Mouse (Mus musculus): Measurements from ENCODE around the gene Prss3. TPM values are rescaled to one million over a fixed set of nuclear protein-coding genes. Genes with fewer than 3 reads are reported as not detected.
"Not testable (repeated sequence)": the region's sequence is repeated elsewhere in the genome, so short reads cannot be mapped to it uniquely, and the experiment has no call there.

The Prss3 gene
- polyA plus RNA-seq (2012; rRNA removed): 0.20 and 0.31 TPM in 2 replicates

GRCm38 (mm10) chr6:41377578-41377977 is at the start of gene Prss3:
TSS of gene Prss3 (minus strand) at chr6:41377678.
- not testable (repeated sequence) for H3K27me3 ChIP-seq (ENCODE audit: control insufficient read depth, insufficient read depth, low read length); DNase-seq; H3K36me3 ChIP-seq (ENCODE audit: control insufficient read depth, insufficient read depth, low read length); H3K27ac ChIP-seq (ENCODE audit: control insufficient read depth, insufficient read depth, low read length); H3K4me1 ChIP-seq (replicated peaks; ENCODE audit: control insufficient read depth, insufficient read depth, low read length); H3K4me3 ChIP-seq (ENCODE audit: control insufficient read depth, insufficient read depth, low read length)

GRCm38 (mm10) chr6:41392056-41392455 is 14.6 kb upstream of the Prss3 start, which contains the start of gene Gm5771:
TSS of gene Gm5771 (plus strand) at chr6:41392356.
- DNase-seq; H3K4me3 ChIP-seq (ENCODE audit: control insufficient read depth, insufficient read depth, low read length): not testable (repeated sequence)

GRCm38 (mm10) chr6:41391640-41392039 is 14.2 kb upstream of the Prss3 start:
- H3K4me3 ChIP-seq (ENCODE audit: control insufficient read depth, insufficient read depth, low read length); H3K27ac ChIP-seq (ENCODE audit: control insufficient read depth, insufficient read depth, low read length); H3K4me1 ChIP-seq (replicated peaks; ENCODE audit: control insufficient read depth, insufficient read depth, low read length); H3K27me3 ChIP-seq (ENCODE audit: control insufficient read depth, insufficient read depth, low read length); H3K36me3 ChIP-seq (ENCODE audit: control insufficient read depth, insufficient read depth, low read length); DNase-seq: not testable (repeated sequence)
- 94% methylated on average over 1 of the region's 1 CpGs for WGBS

More at GRCm38 (mm10) chr6:41392056-41392455, 14.6 kb upstream of the Prss3 start, which contains the start of gene Gm5771:
- H3K4me1 ChIP-seq (replicated peaks; ENCODE audit: control insufficient read depth, insufficient read depth, low read length); H3K27ac ChIP-seq (ENCODE audit: control insufficient read depth, insufficient read depth, low read length); H3K27me3 ChIP-seq (ENCODE audit: control insufficient read depth, insufficient read depth, low read length); H3K36me3 ChIP-seq (ENCODE audit: control insufficient read depth, insufficient read depth, low read length): not testable (repeated sequence)

GRCm38 (mm10) chr6:41386781-41387180 is 9.3 kb upstream of the Prss3 start:
- TF ChIP-seq POLR2A (IDR thresholded peaks at IDR 0.05; ENCODE audit: control insufficient read depth, extremely low read depth, insufficient read depth, low read length, poor library complexity) (no peak), CTCF (IDR thresholded peaks at IDR 0.05; ENCODE audit: borderline replicate concordance, control insufficient read depth, extremely low read depth, insufficient read depth, low read length, poor library complexity) (no peak)
- no peak for DNase-seq
- 97% methylated on average over 2 of the region's 2 CpGs for WGBS
- Histone ChIP-seq H3K27me3 (ENCODE audit: control insufficient read depth, insufficient read depth, low read length) (no peaks in the 10 kb centered on the region), H3K4me3 (ENCODE audit: control insufficient read depth, insufficient read depth, low read length) (no peak overlapping the region), H3K27ac (ENCODE audit: control insufficient read depth, insufficient read depth, low read length) (no peak overlapping the region), H3K36me3 (ENCODE audit: control insufficient read depth, insufficient read depth, low read length) (no peaks in the 10 kb centered on the region), H3K4me1 (replicated peaks; ENCODE audit: control insufficient read depth, insufficient read depth, low read length) (no peaks in the 10 kb centered on the region)

- not testable (repeated sequence) for H3K27ac ChIP-seq (ENCODE audit: control insufficient read depth, insufficient read depth, low read length); H3K4me3 ChIP-seq (ENCODE audit: control insufficient read depth, insufficient read depth, low read length); H3K27me3 ChIP-seq (ENCODE audit: control insufficient read depth, insufficient read depth, low read length); H3K36me3 ChIP-seq (ENCODE audit: control insufficient read depth, insufficient read depth, low read length); H3K4me1 ChIP-seq (replicated peaks; ENCODE audit: control insufficient read depth, insufficient read depth, low read length); DNase-seq
- 43% methylated on average over 1 of the region's 2 CpGs for WGBS
Measured at GRCm38 (mm10) chr6:41373772-41374171, 3.7 kb downstream of the Prss3 start.

- H3K4me1 ChIP-seq (replicated peaks; ENCODE audit: control insufficient read depth, insufficient read depth, low read length): no peaks in the 10 kb centered on the region
- no peak for TF ChIP-seq POLR2A (IDR thresholded peaks at IDR 0.05; ENCODE audit: control insufficient read depth, extremely low read depth, insufficient read depth, low read length, poor library complexity)
- no peak for TF ChIP-seq CTCF (IDR thresholded peaks at IDR 0.05; ENCODE audit: borderline replicate concordance, control insufficient read depth, extremely low read depth, insufficient read depth, low read length, poor library complexity)
- no peak within 1 kb of the TSS for H3K27ac ChIP-seq (ENCODE audit: control insufficient read depth, insufficient read depth, low read length)
- H3K4me3 ChIP-seq (ENCODE audit: control insufficient read depth, insufficient read depth, low read length): no peak within 1 kb of the TSS
- H3K27me3 ChIP-seq (ENCODE audit: control insufficient read depth, insufficient read depth, low read length): no peaks in the 10 kb centered on the region
- WGBS: 85% methylated on average over 2 of the region's 2 CpGs
- no peaks in the 10 kb centered on the region for H3K36me3 ChIP-seq (ENCODE audit: control insufficient read depth, insufficient read depth, low read length)
- no peak for DNase-seq
Measured at GRCm38 (mm10) chr6:41353932-41354331, 23.5 kb downstream of the Prss3 start, which contains the start of gene Try10. TSS of gene Try10 (plus strand) at chr6:41354105.

Other genes with a start within 250 kb of the Prss3 start
- gene Try4, start 75.4 kb downstream of the Prss3 start, polyA plus RNA-seq (2012; rRNA removed): 0.50 and 0.64 TPM in 2 replicates
- gene Try5, start 60.8 kb downstream of the Prss3 start, polyA plus RNA-seq (2012; rRNA removed): 0.71 TPM in 1 of 2 replicates, not detected in the other
- gene Try10, start 23.6 kb downstream of the Prss3 start, polyA plus RNA-seq (2012; rRNA removed): not detected in 2 replicates
- gene Gm5771, start 14.7 kb upstream of the Prss3 start, polyA plus RNA-seq (2012; rRNA removed): 1.4 and 1.9 TPM in 2 replicates
- gene Gm10334, start 68.5 kb upstream of the Prss3 start, polyA plus RNA-seq (2012; rRNA removed): 0.28 and 0.30 TPM in 2 replicates
- 0.62 and 1.0 TPM in 2 replicates for gene Prss1, start 81.3 kb upstream of the Prss3 start, polyA plus RNA-seq (2012; rRNA removed)
- gene Prss2, start 144.1 kb upstream of the Prss3 start, polyA plus RNA-seq (2012; rRNA removed): 9.8 and 13.8 TPM in 2 replicates
- 277 and 293 TPM in 2 replicates for gene Ephb6, start 227.8 kb upstream of the Prss3 start, polyA plus RNA-seq (2012; rRNA removed)